Mouse (Mus musculus) liver (tissue): ENCODE data around the gene Osbpl11.
"Not testable (repeated sequence)": the region's sequence is repeated elsewhere in the genome, so short reads cannot be mapped to it uniquely, and the experiment has no call there.

ENCODE experiments used
- DNase-seq: peaks from one replicate; pipeline ENCODE4 v3.0.0-alpha.2; 2020; ENCODE audit warnings: mixed read lengths

The Osbpl11 gene

DNA sequence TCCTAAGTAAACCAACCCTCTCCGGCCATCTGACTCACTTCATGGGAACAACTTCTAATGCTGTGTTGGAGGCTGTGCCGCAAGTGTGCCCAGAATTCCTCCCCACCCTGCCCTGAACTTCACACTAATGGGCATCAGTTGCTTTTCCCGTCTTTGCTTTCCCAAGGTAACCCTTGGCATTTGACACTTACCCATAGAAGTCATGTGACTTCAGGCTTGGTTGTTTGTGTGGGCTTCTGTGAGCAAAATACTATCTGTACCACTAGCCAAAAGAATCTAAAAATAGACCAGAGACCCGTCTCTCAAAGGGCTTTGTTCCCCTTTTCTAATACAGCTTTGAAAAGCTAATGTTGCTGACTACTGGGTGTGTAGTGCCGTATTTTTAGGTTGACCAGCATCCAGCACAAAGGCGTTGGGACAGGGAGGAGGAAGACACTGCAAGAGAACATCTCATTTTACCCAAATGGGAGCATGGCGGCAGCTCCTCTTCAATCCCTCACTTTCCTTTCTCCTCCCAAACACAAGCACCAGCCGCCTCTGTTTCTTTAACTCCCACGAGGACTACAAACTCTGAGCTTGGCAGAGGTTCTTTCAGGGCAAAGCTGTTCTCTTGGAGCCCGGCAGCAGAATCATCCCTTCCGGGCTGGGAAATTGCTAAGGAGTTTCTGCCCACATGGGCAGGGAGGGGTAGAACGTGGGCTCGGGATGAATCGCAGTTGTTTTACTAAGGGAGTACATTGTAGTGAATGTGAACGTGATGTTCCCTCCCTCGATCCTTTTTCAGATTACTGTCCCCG lies 6.4 kb upstream of the Osbpl11 start:
- no peak for DNase-seq

- not testable (repeated sequence) for DNase-seq
Observed at GRCm38 (mm10) chr16:33179222-33179621, 5.6 kb upstream of the Osbpl11 start.

DNA sequence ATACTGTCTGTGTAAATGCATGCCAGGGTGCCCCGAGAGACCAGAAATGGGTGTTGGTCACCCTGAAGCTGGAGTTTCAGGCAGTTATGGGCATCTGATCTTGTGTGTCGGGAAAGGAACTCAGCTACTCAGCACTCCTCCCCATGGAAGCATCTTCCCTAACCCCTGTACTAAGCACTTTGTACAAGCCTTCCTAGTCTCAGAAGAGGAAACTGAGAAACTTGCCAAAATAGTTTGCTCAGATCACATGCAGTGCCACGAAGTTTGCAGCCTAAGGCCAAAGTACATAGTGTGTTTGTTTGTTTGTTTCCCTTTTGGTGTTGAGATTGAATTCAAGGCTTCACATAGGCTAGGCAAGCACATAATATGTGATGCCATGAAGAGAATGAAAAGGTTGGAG lies 5.0 kb upstream of the Osbpl11 start:
- no peak for DNase-seq

GRCm38 (mm10) chr16:33180793-33181192 lies 4.1 kb upstream of the Osbpl11 start:
- no peak for DNase-seq

- DNase-seq, result peak; percentile 68
Observed at GRCm38 (mm10) chr16:33185261-33186046, 583 bp downstream of the Osbpl11 start.

GRCm38 (mm10) chr16:33186134-33186533 lies 1.3 kb downstream of the Osbpl11 start:
- DNase-seq, result no peak

GRCm38 (mm10) chr16:33188076-33188475 lies 3.2 kb downstream of the Osbpl11 start:
- DNase-seq, result no peak

DNA sequence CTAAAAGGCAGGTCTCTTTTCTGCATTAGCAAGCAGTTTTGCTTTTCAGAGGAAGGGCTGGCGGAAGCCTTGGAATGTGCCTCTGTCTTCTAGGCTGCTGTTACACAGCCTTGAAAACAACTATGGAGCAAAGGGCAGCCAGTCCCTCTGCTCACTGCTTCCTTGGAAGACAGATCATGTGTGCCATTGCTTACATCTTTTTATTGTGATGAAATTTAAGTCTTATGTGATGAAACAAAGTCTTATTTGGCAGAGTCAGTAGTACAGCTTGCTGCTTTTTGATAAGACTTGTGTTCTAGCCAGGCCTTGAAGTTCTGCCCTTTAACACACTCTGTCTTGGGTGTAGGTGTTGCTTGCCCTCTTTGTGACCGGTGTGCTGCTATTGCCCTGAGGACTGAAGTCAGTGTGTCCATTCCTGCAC lies 6.8 kb downstream of the Osbpl11 start:
- DNase-seq, result no peak

- DNase-seq, result no peak
Observed at GRCm38 (mm10) chr16:33192280-33192679, 7.4 kb downstream of the Osbpl11 start.

- DNase-seq, result peak; percentile 24
Observed at GRCm38 (mm10) chr16:33193649-33194048, 8.8 kb downstream of the Osbpl11 start.

- DNase-seq, result no peak
Observed at GRCm38 (mm10) chr16:33195686-33196313, 10.9 kb downstream of the Osbpl11 start.

DNA sequence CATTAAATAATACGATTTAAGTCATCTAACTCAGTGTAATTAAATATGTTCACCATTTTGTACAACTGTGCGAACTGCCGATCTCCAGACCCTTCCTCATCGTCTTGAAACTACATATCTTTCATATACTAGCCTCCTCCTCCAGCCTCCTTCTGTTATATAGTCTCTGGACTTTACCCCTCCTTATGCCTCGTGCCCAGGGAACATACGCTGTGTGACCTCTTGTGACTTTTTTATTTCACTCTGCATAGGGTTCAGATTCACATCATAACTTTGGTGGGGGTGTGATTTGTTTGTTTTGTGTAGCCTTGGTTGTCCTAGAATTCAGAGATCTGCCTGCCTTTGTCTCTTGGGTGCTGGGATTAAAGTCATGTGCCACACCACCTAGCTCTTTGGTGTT lies 11.7 kb downstream of the Osbpl11 start:
- no peak for DNase-seq

DNA sequence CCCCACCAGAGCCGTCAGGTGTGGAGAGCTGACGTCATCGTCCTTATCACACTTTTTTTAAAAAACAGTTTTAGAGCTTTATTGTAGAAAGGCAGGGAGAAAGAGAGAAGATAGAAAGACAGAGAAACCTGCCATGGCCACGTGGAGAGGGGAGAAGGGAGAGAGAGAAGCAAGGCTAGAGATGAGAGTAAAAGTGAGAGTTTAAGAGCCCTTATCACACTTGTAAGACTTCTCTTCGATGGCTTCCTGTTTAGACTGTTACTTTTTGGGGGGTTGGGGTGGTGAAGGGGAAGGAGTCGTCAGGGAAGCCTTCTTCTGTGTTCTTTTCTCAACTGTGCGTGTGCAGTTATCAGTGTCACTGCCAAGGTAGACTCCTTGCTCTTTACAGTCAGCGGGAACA lies 15.7 kb downstream of the Osbpl11 start:
- DNase-seq, result no peak

GRCm38 (mm10) chr16:33210812-33211211 lies 25.9 kb downstream of the Osbpl11 start:
- DNase-seq, result no peak

DNA sequence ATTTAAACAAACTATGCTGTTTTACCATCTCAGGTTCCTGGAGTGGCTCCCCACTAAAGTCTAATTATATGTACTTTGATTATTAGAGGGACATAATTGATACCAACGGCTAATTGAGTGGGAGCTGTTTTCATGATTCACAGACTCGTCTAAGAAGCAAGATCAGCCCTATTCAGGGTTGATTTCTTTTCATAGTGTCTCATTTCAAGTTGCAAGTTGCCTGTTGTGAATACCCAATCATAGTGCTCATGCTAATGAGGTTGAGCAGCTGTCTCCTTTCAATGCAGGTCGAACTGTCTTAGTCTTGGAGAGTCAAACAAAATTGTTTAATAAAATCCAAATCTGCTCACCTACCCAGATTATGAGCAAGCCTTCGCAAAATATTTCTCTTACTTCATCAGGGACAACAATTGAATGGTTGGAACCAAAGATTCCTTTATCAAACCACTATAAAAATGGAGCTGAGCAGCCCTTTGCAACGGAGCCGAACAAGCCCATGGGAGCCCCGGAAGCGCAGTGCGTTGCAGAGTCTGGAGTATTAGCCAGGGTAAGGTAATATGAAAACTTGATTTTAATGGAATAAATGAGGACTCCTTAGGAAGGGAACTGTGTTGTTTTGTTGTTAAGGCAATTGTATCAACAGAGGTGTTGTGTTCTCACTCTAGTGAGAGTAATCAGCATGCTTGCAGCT lies 31.6 kb downstream of the Osbpl11 start:
- DNase-seq, result no peak

DNA sequence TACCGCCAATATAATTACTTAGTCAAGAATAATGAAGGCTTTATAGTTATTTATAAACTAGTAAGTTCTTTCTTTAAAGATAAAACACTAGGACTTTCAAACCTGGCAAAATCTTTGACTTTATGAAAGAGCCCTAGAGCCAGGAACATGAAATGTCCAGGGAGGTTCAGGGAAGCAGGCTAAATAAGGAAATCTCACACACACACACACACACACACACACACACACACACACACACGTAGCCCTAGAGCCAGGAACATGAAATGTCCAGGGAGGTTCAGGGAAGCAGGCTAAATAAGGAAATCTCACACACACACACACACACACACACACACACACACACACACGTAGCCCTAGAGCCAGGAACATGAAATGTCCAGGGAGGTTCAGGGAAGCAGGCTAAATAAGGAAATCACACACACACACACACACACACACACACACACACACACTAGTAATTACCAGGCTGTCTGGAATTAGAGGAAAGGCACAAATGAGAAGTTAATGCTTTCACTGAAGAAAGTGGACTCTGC lies 32.7 kb downstream of the Osbpl11 start:
- not testable (repeated sequence) for DNase-seq

DNA sequence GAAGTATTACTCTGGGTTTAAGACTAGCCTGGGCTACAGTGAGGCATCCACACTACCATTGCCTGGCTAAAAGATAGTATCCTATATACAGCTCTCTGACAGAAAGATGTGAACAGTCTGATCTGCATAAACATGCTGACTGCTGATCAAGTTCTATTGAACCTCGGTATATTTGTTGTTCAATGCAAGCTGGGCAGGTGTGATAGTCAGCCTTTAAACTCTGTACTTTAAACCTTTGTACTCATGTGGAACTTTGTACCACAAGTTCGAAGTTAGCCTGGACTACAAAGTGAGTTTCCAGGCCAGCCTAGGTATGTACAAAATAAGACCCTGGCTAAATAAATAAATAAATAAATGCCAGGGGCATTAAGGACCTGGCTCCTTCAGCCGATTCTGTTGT lies 37.6 kb downstream of the Osbpl11 start:
- DNase-seq, result no peak

DNA sequence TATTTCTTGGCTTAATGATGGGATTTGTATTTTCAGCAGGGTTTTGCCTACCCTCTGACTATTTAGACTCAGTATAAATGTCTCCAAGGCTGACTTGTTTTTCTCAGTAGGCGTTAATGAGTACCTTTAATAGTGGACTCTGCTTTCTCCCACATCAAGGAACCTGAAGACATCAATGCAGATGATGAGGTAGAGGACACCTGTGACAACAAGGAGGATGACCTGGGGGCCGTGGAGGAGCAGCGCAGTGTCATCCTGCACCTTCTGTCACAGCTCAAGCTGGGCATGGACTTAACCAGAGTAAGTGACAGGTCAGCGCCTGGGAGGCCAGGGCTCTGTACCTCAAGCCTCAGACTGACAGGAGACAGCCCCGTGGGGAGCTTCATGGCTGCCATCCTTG lies 39.5 kb downstream of the Osbpl11 start:
- no peak for DNase-seq

DNA sequence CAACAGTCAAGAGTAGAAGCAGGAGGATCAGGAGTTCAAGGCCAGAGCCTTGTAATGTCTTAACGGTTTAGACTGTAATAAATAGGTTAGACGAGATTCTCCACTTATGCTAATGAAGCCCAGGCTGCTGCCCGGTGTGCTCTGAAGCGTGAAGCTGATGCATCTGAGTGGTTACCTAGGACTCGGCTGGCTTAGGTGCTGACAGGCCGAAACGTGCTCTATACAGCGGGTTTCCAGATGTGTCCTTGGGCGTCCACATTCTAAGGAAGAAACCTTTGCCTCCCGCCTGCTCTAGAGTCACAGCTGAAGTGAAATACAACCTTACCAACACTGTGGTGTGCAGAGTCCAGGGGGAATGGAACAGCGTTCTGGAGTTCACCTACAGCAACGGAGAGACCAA lies 49.3 kb downstream of the Osbpl11 start:
- no peak for DNase-seq

DNA sequence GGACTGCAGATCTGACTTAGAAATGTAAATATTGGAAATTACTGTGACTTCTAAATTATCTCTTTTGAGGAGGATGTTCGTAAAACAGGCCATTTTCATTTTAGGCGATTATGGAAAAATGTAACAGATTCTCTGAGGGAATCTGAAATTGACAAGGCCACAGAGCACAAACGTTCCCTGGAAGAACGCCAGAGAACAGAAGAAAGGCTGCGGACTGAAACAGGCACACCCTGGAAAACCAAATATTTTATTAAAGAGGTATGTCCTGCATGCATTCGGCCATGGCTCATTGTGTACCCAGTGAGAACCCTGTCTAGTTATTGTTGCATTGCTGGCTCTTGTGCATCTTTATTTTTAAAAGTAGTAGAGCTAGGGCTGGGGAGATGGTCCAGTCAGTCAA lies 51.3 kb downstream of the Osbpl11 start:
- no peak for DNase-seq

DNA sequence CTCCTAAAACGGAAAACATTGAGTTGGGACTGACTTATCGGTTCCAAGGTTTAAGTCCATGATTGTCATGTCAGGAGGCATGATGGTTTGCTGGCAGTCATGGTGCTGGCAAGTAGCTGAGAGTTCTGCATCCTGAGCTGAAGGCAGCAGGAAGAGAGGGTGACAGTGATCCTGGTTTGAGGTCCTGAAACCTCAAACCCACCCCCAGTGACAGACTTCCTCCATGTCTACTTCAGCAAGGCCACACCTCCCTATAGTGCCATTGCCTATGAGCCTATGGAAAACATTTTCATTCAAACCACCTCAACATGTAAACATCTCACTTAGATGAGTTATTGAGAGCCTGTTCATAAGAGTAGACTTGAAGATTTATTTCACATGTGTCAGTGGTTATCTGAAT lies 54.4 kb downstream of the Osbpl11 start:
- DNase-seq, result no peak

DNA sequence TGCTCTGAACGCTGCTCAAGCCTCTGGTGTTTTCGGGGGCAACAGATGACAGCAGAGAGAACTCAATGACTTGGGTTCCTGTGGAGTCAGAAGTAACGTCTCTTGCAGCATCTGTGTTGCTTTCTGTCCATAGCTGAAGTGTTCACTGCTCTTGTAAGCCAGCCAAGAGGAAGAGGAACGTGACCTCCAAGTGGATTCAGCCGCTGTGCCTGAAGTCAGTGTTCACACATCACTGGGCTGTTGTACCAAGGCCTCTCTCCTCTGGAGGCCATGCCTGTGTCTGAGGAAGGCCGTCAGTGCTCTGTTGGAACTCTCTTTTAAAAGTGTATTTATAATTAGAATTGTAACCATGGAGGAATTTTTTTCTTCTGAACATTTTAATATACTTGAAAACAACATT lies 57.2 kb downstream of the Osbpl11 start:
- DNase-seq, result no peak

DNA sequence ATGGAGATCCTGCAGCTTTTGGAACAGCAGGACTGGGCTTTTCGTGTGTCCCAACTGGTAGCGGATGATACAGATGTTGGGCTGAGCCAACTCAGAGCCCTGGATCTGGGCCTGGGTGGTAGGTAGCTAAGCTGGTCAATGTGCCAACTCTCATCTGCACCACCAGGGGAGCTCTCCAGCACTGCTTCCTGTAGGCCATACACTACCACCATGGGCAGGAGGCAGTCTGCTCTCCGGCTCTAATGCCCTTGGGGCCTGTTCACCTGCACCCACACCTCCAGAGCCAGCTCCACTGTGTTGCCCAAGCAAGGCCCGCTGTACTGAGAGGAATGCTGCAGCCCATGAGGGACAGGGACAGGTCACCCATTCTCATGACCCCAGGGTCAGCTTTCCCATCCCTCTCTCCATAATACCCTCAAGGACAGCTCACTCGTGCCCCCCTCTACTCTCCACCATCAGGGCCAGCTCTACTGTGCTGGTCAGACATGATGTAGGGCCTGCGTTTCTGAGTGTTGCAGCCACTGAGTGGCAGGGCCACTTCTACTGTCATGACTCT lies 59.3 kb downstream of the Osbpl11 start:
- no peak for DNase-seq
